Mouse (Mus musculus): Measurements from ENCODE around the gene Gmds. TPM values are rescaled to one million over a fixed set of nuclear protein-coding genes. Genes with fewer than 3 reads are reported as not detected.
A peak's percentile ranks its signal among the peaks of the same experiment; 100 is the strongest.

The Gmds gene
- polyA plus RNA-seq, 1 experiment from 2014 or later = 69.0 TPM

GRCm38 (mm10) chr13:31900191-31900590 is 438.3 kb downstream of the Gmds start:
- Histone ChIP-seq H3K27me3 (ENCODE audit: control insufficient read depth, insufficient read depth, low read length) (no peaks in the 10 kb centered on the region), H3K36me3 (ENCODE audit: control insufficient read depth, insufficient read depth, low read length) (no peaks in the 10 kb centered on the region), H3K4me3 (replicated peaks; ENCODE audit: low read length) (no peak overlapping the region), H3K9me3 (replicated peaks; ENCODE audit: control insufficient read depth, low read length) (no peaks in the 10 kb centered on the region), H3K9ac (ENCODE audit: low read length) (no peak overlapping the region), H3K4me1 (ENCODE audit: control insufficient read depth, insufficient read depth, low read length) (no peaks in the 10 kb centered on the region), H3K4me2 (ENCODE audit: low read depth, low read length) (no peak overlapping the region), H3K27ac (ENCODE audit: low read length) (no peak overlapping the region)
- WGBS = 73% methylated on average over 3 of the region's 3 CpGs
- no peak for ATAC-seq (ENCODE audit: insufficient read depth, low FRiP score)

- H3K9ac ChIP-seq (ENCODE audit: low read length) = no peak overlapping the region
- 85% methylated on average over 5 of the region's 5 CpGs for WGBS
- H3K36me3 ChIP-seq (ENCODE audit: control insufficient read depth, insufficient read depth, low read length) = no peaks in the 10 kb centered on the region
- H3K27ac ChIP-seq (ENCODE audit: low read length) = no peak overlapping the region
- no peak overlapping the region for H3K4me2 ChIP-seq (ENCODE audit: low read depth, low read length)
- no peaks in the 10 kb centered on the region for H3K4me1 ChIP-seq (ENCODE audit: control insufficient read depth, insufficient read depth, low read length)
- no peak overlapping the region for H3K4me3 ChIP-seq (replicated peaks; ENCODE audit: low read length)
- ATAC-seq (ENCODE audit: insufficient read depth, low FRiP score) = no peak
- H3K27me3 ChIP-seq (ENCODE audit: control insufficient read depth, insufficient read depth, low read length) = no peaks in the 10 kb centered on the region
- H3K9me3 ChIP-seq (replicated peaks; ENCODE audit: control insufficient read depth, low read length) = no peaks in the 10 kb centered on the region
Measured at GRCm38 (mm10) chr13:31899392-31899791, 439.1 kb downstream of the Gmds start.

- no peak overlapping the region for H3K27ac ChIP-seq (ENCODE audit: low read length)
- no peak overlapping the region for H3K9ac ChIP-seq (ENCODE audit: low read length)
- no peak for ATAC-seq (ENCODE audit: insufficient read depth, low FRiP score)
- no peaks in the 10 kb centered on the region for H3K36me3 ChIP-seq (ENCODE audit: control insufficient read depth, insufficient read depth, low read length)
- 78% methylated on average over 4 of the region's 4 CpGs for WGBS
- no peak overlapping the region for H3K4me2 ChIP-seq (ENCODE audit: low read depth, low read length)
- no peaks in the 10 kb centered on the region for H3K4me1 ChIP-seq (ENCODE audit: control insufficient read depth, insufficient read depth, low read length)
- no peaks in the 10 kb centered on the region for H3K27me3 ChIP-seq (ENCODE audit: control insufficient read depth, insufficient read depth, low read length)
- H3K4me3 ChIP-seq (replicated peaks; ENCODE audit: low read length) = no peak overlapping the region
- H3K9me3 ChIP-seq (replicated peaks; ENCODE audit: control insufficient read depth, low read length) = no peaks in the 10 kb centered on the region
Measured at GRCm38 (mm10) chr13:31897493-31897892, 441.0 kb downstream of the Gmds start.

GRCm38 (mm10) chr13:31894511-31894910 is 444.0 kb downstream of the Gmds start:
- no peak for ATAC-seq (ENCODE audit: insufficient read depth, low FRiP score)
- no peaks in the 10 kb centered on the region for H3K4me1 ChIP-seq (ENCODE audit: control insufficient read depth, insufficient read depth, low read length)
- no peak overlapping the region for H3K4me2 ChIP-seq (ENCODE audit: low read depth, low read length)
- H3K4me3 ChIP-seq (replicated peaks; ENCODE audit: low read length) = no peak overlapping the region
- H3K9me3 ChIP-seq (replicated peaks; ENCODE audit: control insufficient read depth, low read length) = 0 out of 2 replicates have a peak, but pooled peaks cover 6% of the 10 kb centered on the region
- H3K27ac ChIP-seq (ENCODE audit: low read length) = no peak overlapping the region
- H3K36me3 ChIP-seq (ENCODE audit: control insufficient read depth, insufficient read depth, low read length) = no peaks in the 10 kb centered on the region
- no peaks in the 10 kb centered on the region for H3K27me3 ChIP-seq (ENCODE audit: control insufficient read depth, insufficient read depth, low read length)
- WGBS = 77% methylated on average over 3 of the region's 3 CpGs
- no peak overlapping the region for H3K9ac ChIP-seq (ENCODE audit: low read length)

GRCm38 (mm10) chr13:31892913-31893514 is 445.5 kb downstream of the Gmds start:
- no peaks in the 10 kb centered on the region for H3K36me3 ChIP-seq (ENCODE audit: control insufficient read depth, insufficient read depth, low read length)
- H3K9ac ChIP-seq (ENCODE audit: low read length) = no peak overlapping the region
- H3K27ac ChIP-seq (ENCODE audit: low read length) = no peak overlapping the region
- H3K4me3 ChIP-seq (replicated peaks; ENCODE audit: low read length) = no peak overlapping the region
- ATAC-seq (ENCODE audit: insufficient read depth, low FRiP score) = no peak
- 0 out of 2 replicates have a peak, but pooled peaks cover 6% of the 10 kb centered on the region for H3K9me3 ChIP-seq (replicated peaks; ENCODE audit: control insufficient read depth, low read length)
- H3K4me2 ChIP-seq (ENCODE audit: low read depth, low read length) = no peak overlapping the region
- 60% methylated on average over 2 of the region's 2 CpGs for WGBS
- H3K27me3 ChIP-seq (ENCODE audit: control insufficient read depth, insufficient read depth, low read length) = no peaks in the 10 kb centered on the region
- 0 out of 2 replicates have a peak, but pooled peaks cover 5% of the 10 kb centered on the region for H3K4me1 ChIP-seq (ENCODE audit: control insufficient read depth, insufficient read depth, low read length)

- 0 out of 2 replicates have a peak overlapping the region, but pooled peaks have one; percentile 3 for H3K27ac ChIP-seq (ENCODE audit: low read length)
- no peaks in the 10 kb centered on the region for H3K27me3 ChIP-seq (ENCODE audit: control insufficient read depth, insufficient read depth, low read length)
- WGBS = 45% methylated on average over 3 of the region's 3 CpGs
Measured at GRCm38 (mm10) chr13:31888500-31888899, 450.0 kb downstream of the Gmds start.

GRCm38 (mm10) chr13:31885769-31886168 is 452.8 kb downstream of the Gmds start:
- ATAC-seq (ENCODE audit: insufficient read depth, low FRiP score) = no peak
- Histone ChIP-seq H3K9me3 (replicated peaks; ENCODE audit: control insufficient read depth, low read length) (0 out of 2 replicates have a peak, but pooled peaks cover under 1% of the 10 kb centered on the region), H3K36me3 (ENCODE audit: control insufficient read depth, insufficient read depth, low read length) (no peaks in the 10 kb centered on the region), H3K4me2 (ENCODE audit: low read depth, low read length) (no peak overlapping the region), H3K9ac (ENCODE audit: low read length) (no peak overlapping the region), H3K27me3 (ENCODE audit: control insufficient read depth, insufficient read depth, low read length) (no peaks in the 10 kb centered on the region), H3K4me1 (ENCODE audit: control insufficient read depth, insufficient read depth, low read length) (0 out of 2 replicates have a peak, but pooled peaks cover 5% of the 10 kb centered on the region), H3K27ac (ENCODE audit: low read length) (no peak overlapping the region), H3K4me3 (replicated peaks; ENCODE audit: low read length) (no peak overlapping the region)
- 86% methylated on average over 1 of the region's 1 CpGs for WGBS

More at GRCm38 (mm10) chr13:31888500-31888899, 450.0 kb downstream of the Gmds start:
- Histone ChIP-seq H3K4me2 (ENCODE audit: low read depth, low read length) (no peak overlapping the region), H3K4me1 (ENCODE audit: control insufficient read depth, insufficient read depth, low read length) (0 out of 2 replicates have a peak, but pooled peaks cover 5% of the 10 kb centered on the region), H3K4me3 (replicated peaks; ENCODE audit: low read length) (no peak overlapping the region), H3K9me3 (replicated peaks; ENCODE audit: control insufficient read depth, low read length) (0 out of 2 replicates have a peak, but pooled peaks cover 6% of the 10 kb centered on the region), H3K36me3 (ENCODE audit: control insufficient read depth, insufficient read depth, low read length) (no peaks in the 10 kb centered on the region), H3K9ac (ENCODE audit: low read length) (no peak overlapping the region)
- ATAC-seq (ENCODE audit: insufficient read depth, low FRiP score) = no peak

- Histone ChIP-seq H3K4me1 (ENCODE audit: control insufficient read depth, insufficient read depth, low read length) (0 out of 2 replicates have a peak, but pooled peaks cover 7% of the 10 kb centered on the region), H3K27ac (ENCODE audit: low read length) (no peak overlapping the region), H3K9me3 (replicated peaks; ENCODE audit: control insufficient read depth, low read length) (no peaks in the 10 kb centered on the region), H3K36me3 (ENCODE audit: control insufficient read depth, insufficient read depth, low read length) (no peaks in the 10 kb centered on the region), H3K9ac (ENCODE audit: low read length) (no peak overlapping the region), H3K27me3 (ENCODE audit: control insufficient read depth, insufficient read depth, low read length) (no peaks in the 10 kb centered on the region), H3K4me3 (replicated peaks; ENCODE audit: low read length) (no peak overlapping the region), H3K4me2 (ENCODE audit: low read depth, low read length) (no peak overlapping the region)
- WGBS = 79% methylated on average over 8 of the region's 8 CpGs
- ATAC-seq (ENCODE audit: insufficient read depth, low FRiP score) = no peak
Measured at GRCm38 (mm10) chr13:31878805-31879477, 459.6 kb downstream of the Gmds start.

GRCm38 (mm10) chr13:31877061-31877460 is 461.5 kb downstream of the Gmds start:
- ATAC-seq (ENCODE audit: insufficient read depth, low FRiP score) = peak; percentile 64; the same call in 1 of the 2 replicates

More at GRCm38 (mm10) chr13:31877061-31877460, 461.5 kb downstream of the Gmds start:
- Histone ChIP-seq H3K36me3 (ENCODE audit: control insufficient read depth, insufficient read depth, low read length) (no peaks in the 10 kb centered on the region), H3K4me3 (replicated peaks; ENCODE audit: low read length) (no peak overlapping the region), H3K4me2 (ENCODE audit: low read depth, low read length) (no peak overlapping the region), H3K27me3 (ENCODE audit: control insufficient read depth, insufficient read depth, low read length) (no peaks in the 10 kb centered on the region), H3K9me3 (replicated peaks; ENCODE audit: control insufficient read depth, low read length) (no peaks in the 10 kb centered on the region), H3K4me1 (ENCODE audit: control insufficient read depth, insufficient read depth, low read length) (0 out of 2 replicates have a peak, but pooled peaks cover 7% of the 10 kb centered on the region), H3K9ac (ENCODE audit: low read length) (no peak overlapping the region), H3K27ac (ENCODE audit: low read length) (no peak overlapping the region)
- 42% methylated on average over 4 of the region's 4 CpGs for WGBS

Measured in stomach, embryonic 16.5 days (tissue).